Mouse (Mus musculus) bone marrow macrophage, adult 2 months (primary cell): ENCODE measurements around the gene Olfr1045.

ENCODE experiments used
- CTCF ChIP-seq: IDR thresholded peaks from 2 replicates; pipeline ENCODE4 v1.5.1; 2012; ENCODE audit warnings: low read depth, mild to moderate bottlenecking, low read length, moderate library complexity
- POLR2A ChIP-seq: IDR thresholded peaks from 2 replicates; pipeline ENCODE4 v1.6.1; 2012; ENCODE audit warnings: mild to moderate bottlenecking, low read depth, low read length, borderline replicate concordance

DNA sequence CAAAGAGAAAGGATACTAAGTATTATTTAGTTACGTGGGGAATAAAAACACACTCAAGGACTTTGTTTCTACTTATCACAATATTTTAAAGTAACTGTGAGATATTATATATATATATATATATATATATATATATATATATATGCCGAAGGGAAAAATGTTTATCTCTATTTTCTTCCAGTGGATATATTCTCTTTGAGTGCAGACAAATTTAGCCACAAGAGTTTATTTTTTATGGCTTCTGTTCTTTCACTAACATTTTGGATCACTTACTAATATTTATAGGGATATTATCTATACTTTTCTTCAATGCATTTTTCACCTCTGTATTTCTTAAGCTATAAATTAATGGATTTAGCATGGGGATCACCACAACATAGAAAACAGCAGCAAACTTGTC is 41.1 kb downstream of the Olfr1045 start, which contains the start of gene Olfr1042:
- TF ChIP-seq CTCF = no peak
- no peak for TF ChIP-seq POLR2A
